8 mouse cellular contexts compared by ENCODE assay signal in the genomic region with DNA sequence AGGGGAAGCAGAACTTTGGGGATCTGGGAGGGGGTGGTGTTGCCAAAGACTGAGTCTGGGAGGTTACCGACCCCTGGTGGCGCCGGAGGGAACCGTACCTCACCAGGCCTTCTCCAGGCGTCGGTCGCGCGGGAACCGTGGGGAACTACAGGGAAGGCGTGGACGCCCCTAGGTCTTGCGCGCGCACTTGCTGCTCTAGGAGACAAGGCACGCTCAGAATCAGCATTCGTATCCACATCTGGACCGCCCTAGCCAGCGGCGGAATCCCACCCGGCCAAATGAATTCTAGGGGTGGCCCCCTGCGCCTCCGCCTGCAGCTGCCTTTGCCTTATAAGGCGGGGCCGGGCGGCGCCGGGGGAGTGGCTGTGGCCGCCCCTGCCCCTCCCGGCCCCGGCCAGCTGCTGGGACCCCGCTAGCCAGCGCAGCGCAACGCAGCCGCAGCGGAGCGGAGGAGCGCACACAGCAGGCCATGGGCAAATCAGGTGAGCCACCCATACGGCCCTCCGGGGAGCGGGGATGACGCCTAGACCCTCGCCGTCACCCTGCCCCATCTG. TPM values are rescaled to one million over a fixed set of nuclear protein-coding genes. Genes with fewer than 3 reads are reported as not detected.
DNase-seq lines count a peak whose midpoint lies in the region; ATAC-seq lines count a peak whose summit lies in the region.

A gene (plus strand): TSS at position 110 of the 554 bp plus-strand sequence.

- ATAC-seq in midbrain, embryonic 11.5 days (ENCODE audit: low FRiP score), result peak; percentile 93

- DNase-seq in T-cell, adult 2 months (ENCODE audit: low spot score), result peak; percentile 85
- DNase-seq in embryo, embryonic 10.5 days (ENCODE audit: low spot score), result peak; percentile 94
- DNase-seq in gastrocnemius, postnatal 14 days, result peak; percentile 91
- DNase-seq in induced T-regulatory cell, adult 2 months (ENCODE audit: low read depth), result peak; percentile 94
- DNase-seq in limb, embryonic 10.5 days (ENCODE audit: low spot score), result peak; percentile 94
- peak; percentile 99 for DNase-seq in midbrain, embryonic 11.5 days (ENCODE audit: low spot score, missing footprints)
- peak; percentile 89 for DNase-seq in right cerebral cortex, postnatal 4 days
- peak; percentile 79 for DNase-seq in yolk sac, embryonic 10.5 days (ENCODE audit: low spot score)

- H3K36me3 ChIP-seq in limb, embryonic 10.5 days, result no peaks in the 10 kb centered on the region
- H3K36me3 ChIP-seq in midbrain, embryonic 11.5 days (ENCODE audit: control insufficient read depth, insufficient read depth, low read length), result no peaks in the 10 kb centered on the region

- H3K9me3 ChIP-seq in limb, embryonic 10.5 days (replicated peaks), result no peaks in the 10 kb centered on the region
- H3K9me3 ChIP-seq in midbrain, embryonic 11.5 days (ENCODE audit: control insufficient read depth, low read length), result no peaks in the 10 kb centered on the region

- under 1% methylated on average over 45 of the region's 45 CpGs for WGBS in limb, embryonic 10.5 days
- WGBS in midbrain, embryonic 11.5 days, result under 1% methylated on average over 45 of the region's 45 CpGs

- H3K9ac ChIP-seq in midbrain, embryonic 11.5 days (ENCODE audit: low read length), result peak within 1 kb of the TSS; percentile 67

- H3K27ac ChIP-seq in limb, embryonic 10.5 days, result peak within 1 kb of the TSS; percentile 86
- 0 out of 2 replicates have a peak within 1 kb of the TSS, but pooled peaks have one; percentile 11 for H3K27ac ChIP-seq in midbrain, embryonic 11.5 days (ENCODE audit: low read depth, low read length)

- H3K4me3 ChIP-seq in limb, embryonic 10.5 days, result peak within 1 kb of the TSS; percentile 64
- H3K4me3 ChIP-seq in midbrain, embryonic 11.5 days (ENCODE audit: low read depth, low read length), result peak within 1 kb of the TSS; percentile 49

- intact Hi-C loops in gastrocnemius, postnatal 14 days (cut with DNase I; ENCODE audit: low total_unique reads), result no loop called here

- peaks cover 38% of the 10 kb centered on the region for H3K4me1 ChIP-seq in limb, embryonic 10.5 days
- H3K4me1 ChIP-seq in midbrain, embryonic 11.5 days (ENCODE audit: control insufficient read depth, insufficient read depth, low read length), result peaks cover 2% of the 10 kb centered on the region; the same call in 1 of the 2 replicates

- H3K4me2 ChIP-seq in midbrain, embryonic 11.5 days, result peak within 1 kb of the TSS; percentile 74

- peaks cover 19% of the 10 kb centered on the region for H3K27me3 ChIP-seq in limb, embryonic 10.5 days (ENCODE audit: low read depth, poor library complexity, severe bottlenecking)
- peaks cover 19% of the 10 kb centered on the region for H3K27me3 ChIP-seq in midbrain, embryonic 11.5 days (ENCODE audit: control insufficient read depth, insufficient read depth, low read length)

RNA-seq across cellular contexts. Expression of the gene that starts here (rescaled TPM):
- 10 to 100 TPM in 1 of 2 experiments, 1 to 10 TPM in 1; 6.8 to 10.2 TPM for total RNA-seq in gastrocnemius, postnatal 14 days (2021)
- polyA plus RNA-seq in limb, embryonic 10.5 days (2016; fragmentation: Nextera tagmentation; extraction: Ambion mirVana), result 30.1 and 44.7 TPM in 2 replicates
- polyA plus RNA-seq in midbrain, embryonic 11.5 days (2014; fragmentation: Nextera tagmentation; extraction: Ambion mirVana), result 82.7 and 89.5 TPM in 2 replicates

Comparison
In these comparisons a context has a peak if more than half of its experiments do, and no peak if none do; other contexts are left out.
1. Peak in every context shown above with its lines: DNase-seq, ATAC-seq, H3K4me3 ChIP-seq and H3K27ac ChIP-seq.